In genomic region chr4:150003021-150003580, GRCm38 (mm10) we compare ENCODE assay signal across 12 mouse cellular contexts. TPM values are rescaled to one million over a fixed set of nuclear protein-coding genes. Genes with fewer than 3 reads are reported as not detected.
DNase-seq lines count a peak whose midpoint lies in the region; ATAC-seq and TF ChIP-seq lines count a peak whose summit lies in the region.
"Had no signal": no experiment of that assay in that cellular context is flagged by ENCODE, and none has a peak within 500 bp of the region (broad histone marks: within the 10 kb centered on the region; RNA-seq: fewer than 3 reads in every experiment).

No protein-coding gene starts in this region.

- no peak overlapping the region for H3K4me2 ChIP-seq in heart, embryonic 12.5 days
- H3K4me2 ChIP-seq in forebrain, embryonic 16.5 days (ENCODE audit: low read length) = no peak overlapping the region

- no peaks in the 10 kb centered on the region for H3K27me3 ChIP-seq in heart, embryonic 12.5 days (replicated peaks)
- H3K27me3 ChIP-seq in forebrain, embryonic 16.5 days (replicated peaks; ENCODE audit: control insufficient read depth, insufficient read depth, low read length) = no peaks in the 10 kb centered on the region

- H3K9ac ChIP-seq in heart, embryonic 12.5 days = no peak overlapping the region
- no peak overlapping the region for H3K9ac ChIP-seq in forebrain, embryonic 16.5 days (replicated peaks; ENCODE audit: low read depth, low read length)

- H3K4me1 ChIP-seq in heart, embryonic 12.5 days (replicated peaks) = peaks cover 50% of the 10 kb centered on the region
- H3K4me1 ChIP-seq in forebrain, embryonic 16.5 days (replicated peaks; ENCODE audit: control insufficient read depth, insufficient read depth, low read length) = peaks cover 3% of the 10 kb centered on the region; the same call in 1 of the 2 replicates

- no peaks in the 10 kb centered on the region; the same call in 1 of the 2 replicates for H3K9me3 ChIP-seq in heart, embryonic 12.5 days (replicated peaks)
- H3K9me3 ChIP-seq in forebrain, embryonic 16.5 days (ENCODE audit: control insufficient read depth, low read length) = no peaks in the 10 kb centered on the region
- H3K9me3 ChIP-seq: midbrain, embryonic 10.5 days had no signal

- intact Hi-C loops in gastrocnemius, adult 2 months (cut with DNase I) = loop anchor here (10.0 kb wide), 1 partner anchor 232 kb away; the partner anchor contains the start of gene Eno1

- no peak overlapping the region for H3K4me3 ChIP-seq in heart, embryonic 12.5 days
- peak overlapping the region; percentile 67 for H3K4me3 ChIP-seq in gastrocnemius, adult 2 months
- no peak overlapping the region for H3K4me3 ChIP-seq in forebrain, embryonic 16.5 days (replicated peaks; ENCODE audit: low read length)
- H3K4me3 ChIP-seq: midbrain, embryonic 10.5 days had no signal

- H3K36me3 ChIP-seq in heart, embryonic 12.5 days = peaks cover 7% of the 10 kb centered on the region; the same call in 1 of the 2 replicates
- no peaks in the 10 kb centered on the region for H3K36me3 ChIP-seq in forebrain, embryonic 16.5 days (ENCODE audit: control insufficient read depth, insufficient read depth)
- H3K36me3 ChIP-seq: midbrain, embryonic 10.5 days had no signal

- H3K27ac ChIP-seq in heart, embryonic 12.5 days (ENCODE audit: poor library complexity, severe bottlenecking) = no peak overlapping the region
- H3K27ac ChIP-seq in gastrocnemius, adult 2 months = peak overlapping the region; percentile 97
- H3K27ac ChIP-seq in forebrain, embryonic 16.5 days (ENCODE audit: low read length) = no peak overlapping the region
- H3K27ac ChIP-seq: midbrain, embryonic 10.5 days had no signal

- TF ChIP-seq CTCF in gastrocnemius, adult 2 months (IDR thresholded peaks at IDR 0.05) = no peak

- ATAC-seq in heart, embryonic 12.5 days (ENCODE audit: insufficient number of reproducible peaks, low FRiP score) = no peak
- ATAC-seq in CD4-positive, CD25-positive, alpha-beta regulatory T cell, adult 4 months = no peak
- ATAC-seq in forebrain, embryonic 16.5 days = no peak

- WGBS in heart, embryonic 12.5 days = 55% methylated on average over 7 of the region's 7 CpGs
- WGBS in forebrain, embryonic 16.5 days = 82% methylated on average over 7 of the region's 7 CpGs

- peak; percentile 97 for DNase-seq in heart, adult 11 months
- DNase-seq in gastrocnemius, adult 2 months = peak; percentile 76
- peak; percentile 82 for DNase-seq in kidney, postnatal 14 days
- DNase-seq in lung, postnatal 25 days (ENCODE audit: low spot score) = peak; percentile 82
- DNase-seq in cerebellum, adult 9-10 months = no peak
- DNase-seq: layer of hippocampus, adult 9-11 months had no signal

RNA-seq across cellular contexts. Expression of gene H6pd, which starts 5.7 kb away (rescaled TPM):
- 11.4 and 12.7 TPM in 2 replicates for polyA plus RNA-seq in heart, embryonic 12.5 days (2016; fragmentation: Nextera tagmentation; extraction: Ambion mirVana)
- total RNA-seq in gastrocnemius, adult 2 months (2021) = 100 to 1,000 TPM in 1 of 2 experiments, 10 to 100 TPM in 1; 41.6 to 104 TPM
- 1 to 10 TPM; 4.1 to 4.4 TPM for polyA plus RNA-seq in CD4-positive, CD25-positive, alpha-beta regulatory T cell, adult 4 months (2017; shearing (Covaris generic))
- 2.1 TPM in 2 replicates for polyA plus RNA-seq in forebrain, embryonic 16.5 days (2015; fragmentation: Nextera tagmentation; extraction: Ambion mirVana)

RNA-seq across cellular contexts. Expression of gene Spsb1, which starts 48.3 kb away (rescaled TPM):
- polyA plus RNA-seq in heart, embryonic 12.5 days (2016; fragmentation: Nextera tagmentation; extraction: Ambion mirVana) = 5.4 and 5.7 TPM in 2 replicates
- 10 to 100 TPM in 1 of 2 experiments, 1 to 10 TPM in 1; 5.5 to 16.1 TPM for total RNA-seq in gastrocnemius, adult 2 months (2021)
- polyA plus RNA-seq in CD4-positive, CD25-positive, alpha-beta regulatory T cell, adult 4 months (2017; shearing (Covaris generic)) = 1 to 10 TPM; 4.5 to 7.9 TPM
- polyA plus RNA-seq in forebrain, embryonic 16.5 days (2015; fragmentation: Nextera tagmentation; extraction: Ambion mirVana) = 5.8 and 7.0 TPM in 2 replicates
- total RNA-seq: granulocyte monocyte progenitor cell, adult 5-6 weeks had no signal
- polyA plus RNA-seq: erythroblast, embryonic 14.5 days had no signal
